Mouse (Mus musculus): ENCODE results near the gene Tia1. TPM values are rescaled to one million over a fixed set of nuclear protein-coding genes. Genes with fewer than 3 reads are reported as not detected.

The Tia1 gene
- total RNA-seq, 2 experiments from 2014 or later = 26.6 to 27.1 TPM

GRCm38 (mm10) chr6:86382551-86382950, 21.5 kb upstream of the Tia1 start:
- intact Hi-C loops (cut with DNase I) = no loop called here

GRCm38 (mm10) chr6:86383370-86383769, 20.6 kb upstream of the Tia1 start:
- intact Hi-C loops (cut with DNase I) = no loop called here
- DNase-seq (ENCODE audit: low spot score) = no peak

More at GRCm38 (mm10) chr6:86382551-86382950, 21.5 kb upstream of the Tia1 start:
- no peak for DNase-seq (ENCODE audit: low spot score)

- DNase-seq (ENCODE audit: low spot score) = no peak
- intact Hi-C loops (cut with DNase I) = no loop called here
Observed at GRCm38 (mm10) chr6:86384692-86385091, 19.3 kb upstream of the Tia1 start.

GRCm38 (mm10) chr6:86385362-86386104, 18.5 kb upstream of the Tia1 start:
- intact Hi-C loops (cut with DNase I) = no loop called here
- DNase-seq (ENCODE audit: low spot score) = no peak

- no peak for DNase-seq (ENCODE audit: low spot score)
- intact Hi-C loops (cut with DNase I) = no loop called here
Observed at GRCm38 (mm10) chr6:86387313-86387712, 16.7 kb upstream of the Tia1 start.

GRCm38 (mm10) chr6:86388461-86388860, 15.6 kb upstream of the Tia1 start:
- DNase-seq (ENCODE audit: low spot score) = no peak
- intact Hi-C loops (cut with DNase I) = no loop called here

GRCm38 (mm10) chr6:86391326-86391725, 12.7 kb upstream of the Tia1 start:
- intact Hi-C loops (cut with DNase I) = no loop called here
- DNase-seq (ENCODE audit: low spot score) = no peak

GRCm38 (mm10) chr6:86393187-86393586, 10.8 kb upstream of the Tia1 start:
- intact Hi-C loops (cut with DNase I) = no loop called here
- no peak for DNase-seq (ENCODE audit: low spot score)

GRCm38 (mm10) chr6:86394078-86394720, 9.8 kb upstream of the Tia1 start:
- DNase-seq (ENCODE audit: low spot score) = no peak
- intact Hi-C loops (cut with DNase I) = no loop called here

GRCm38 (mm10) chr6:86395021-86395420, 9.0 kb upstream of the Tia1 start:
- no peak for DNase-seq (ENCODE audit: low spot score)
- intact Hi-C loops (cut with DNase I) = no loop called here

- intact Hi-C loops (cut with DNase I) = loop anchor here (2.0 kb wide), 1 partner anchor 25 kb away; the partner anchor contains the start of gene Snrpg
- DNase-seq (ENCODE audit: low spot score) = no peak
Observed at GRCm38 (mm10) chr6:86395969-86396368, 8.1 kb upstream of the Tia1 start.

- DNase-seq (ENCODE audit: low spot score) = peak; percentile 84
- intact Hi-C loops (cut with DNase I) = loop anchor here (2.0 kb wide), 1 partner anchor 26 kb away; the partner anchor contains the start of gene Snrpg
Observed at GRCm38 (mm10) chr6:86396581-86397256, 7.3 kb upstream of the Tia1 start, which contains the start of gene Pcyox1. Gene Pcyox1, minus strand, starts transcription at chr6:86397154.

- intact Hi-C loops (cut with DNase I) = loop anchor here (2.0 kb wide), 1 partner anchor 27 kb away; the partner anchor contains the start of gene Snrpg
- DNase-seq (ENCODE audit: low spot score) = no peak
Observed at GRCm38 (mm10) chr6:86397257-86397980, 6.6 kb upstream of the Tia1 start.

GRCm38 (mm10) chr6:86398986-86399385, 5.0 kb upstream of the Tia1 start:
- intact Hi-C loops (cut with DNase I) = no loop called here
- no peak for DNase-seq (ENCODE audit: low spot score)

GRCm38 (mm10) chr6:86399995-86400394, 4.0 kb upstream of the Tia1 start:
- intact Hi-C loops (cut with DNase I) = loop anchor here (5.0 kb wide), 2 partner anchors 258 to 273 kb away; no protein-coding TSS in a partner anchor
- DNase-seq (ENCODE audit: low spot score) = no peak

- intact Hi-C loops (cut with DNase I) = loop anchor here (5.0 kb wide), 2 partner anchors 259 to 274 kb away; no protein-coding TSS in a partner anchor
- peak; percentile 38 for DNase-seq (ENCODE audit: low spot score)
Observed at GRCm38 (mm10) chr6:86400972-86401371, 3.0 kb upstream of the Tia1 start.

GRCm38 (mm10) chr6:86402681-86403607, 1.1 kb upstream of the Tia1 start:
- no peak for DNase-seq (ENCODE audit: low spot score)
- intact Hi-C loops (cut with DNase I) = loop anchor here (2.0 to 5.0 kb wide), 3 partner anchors 38 to 276 kb away; partner anchors contain the start of gene Fam136a

GRCm38 (mm10) chr6:86403728-86404099, 305 bp upstream of the Tia1 start:
- no peak for DNase-seq (ENCODE audit: low spot score)

GRCm38 (mm10) chr6:86404996-86405395, 977 bp downstream of the Tia1 start:
- no peak for DNase-seq (ENCODE audit: low spot score)
- intact Hi-C loops (cut with DNase I) = loop anchor here (5.0 kb wide), 2 partner anchors 263 to 278 kb away; no protein-coding TSS in a partner anchor

More at GRCm38 (mm10) chr6:86403728-86404099, 305 bp upstream of the Tia1 start:
- intact Hi-C loops (cut with DNase I) = loop anchor here (2.0 to 5.0 kb wide), 3 partner anchors 39 to 276 kb away; partner anchors contain the start of gene Fam136a

All from heart, postnatal 25 days (tissue).